Mouse (Mus musculus) forebrain, embryonic 13.5 days (tissue): Measurements from ENCODE around the gene Ret. TPM values are rescaled to one million over a fixed set of nuclear protein-coding genes. Genes with fewer than 3 reads are reported as not detected.

ENCODE experiments used
- ATAC-seq: fragments of 200-750 bp; cut with Nextera tagmentation; 2 replicates; pipeline ENCODE4 v1.8.0; 2017
- H3K27ac ChIP-seq: fragments of 300-500 bp; sonication (generic); 2 replicates; pipeline ENCODE4 v1.5.1; 2015; ENCODE audit warnings: inconsistent platforms, mild to moderate bottlenecking, moderate library complexity
- H3K27me3 ChIP-seq: fragments of 300-500 bp; sonication (generic); 2 replicates; pipeline ENCODE4 v1.6.1; 2015; ENCODE audit warnings: mild to moderate bottlenecking, inconsistent platforms
- H3K36me3 ChIP-seq: fragments of 300-500 bp; sonication (generic); 2 replicates; pipeline ENCODE4 v1.6.1; 2015; ENCODE audit warnings: mild to moderate bottlenecking, inconsistent platforms; ENCODE audit not compliant: poor library complexity, severe bottlenecking
- H3K4me1 ChIP-seq: fragments of 300-500 bp; sonication (generic); 2 replicates; pipeline ENCODE4 v1.6.1; 2015; ENCODE audit warnings: inconsistent platforms
- H3K4me2 ChIP-seq: fragments of 300-500 bp; sonication (generic); 2 replicates; pipeline ENCODE4 v1.6.1; 2015; ENCODE audit warnings: inconsistent platforms, mild to moderate bottlenecking, moderate library complexity
- H3K4me3 ChIP-seq: fragments of 300-500 bp; sonication (generic); 2 replicates; pipeline ENCODE4 v1.5.1; 2015; ENCODE audit warnings: mild to moderate bottlenecking, inconsistent platforms
- H3K9ac ChIP-seq: fragments of 300-500 bp; sonication (generic); 2 replicates; pipeline ENCODE4 v1.6.1; 2015; ENCODE audit warnings: mild to moderate bottlenecking, inconsistent platforms
- H3K9me3 ChIP-seq: fragments of 300-500 bp; sonication (generic); replicated peaks from 2 replicates; pipeline ENCODE4 v1.6.1; 2016; ENCODE audit warnings: inconsistent platforms
- WGBS: fragments of 180-500 bp; shearing (Covaris S2); methylation state at CpG from one replicate; pipeline ENCODE4 v1.1.7; 2015; 5-methylcytosine and 5-hydroxymethylcytosine counted together
- polyA plus RNA-seq: library from polyadenylated mRNA; unstranded; fragments of >200 nt; fragmentation: Nextera tagmentation; extraction: Ambion mirVana; gene quantifications from 2 replicates; pipeline ENCODE4 v1.2.1, GENCODE M21; 2015

Ret gene
- 0.55 and 0.65 TPM in 2 replicates for polyA plus RNA-seq

- peak within 1 kb of the TSS; percentile 98 for H3K4me2 ChIP-seq
- H3K27me3 ChIP-seq, result peaks cover 71% of the 10 kb centered on the region
- peaks cover 16% of the 10 kb centered on the region for H3K4me1 ChIP-seq
- no peaks in the 10 kb centered on the region for H3K36me3 ChIP-seq
- H3K9ac ChIP-seq, result peak within 1 kb of the TSS; percentile 58
- H3K9me3 ChIP-seq, result no peaks in the 10 kb centered on the region
- ATAC-seq, result peak; percentile 34
- H3K4me3 ChIP-seq, result peak within 1 kb of the TSS; percentile 63
- H3K27ac ChIP-seq, result no peak within 1 kb of the TSS
- under 1% methylated on average over 26 of the region's 26 CpGs for WGBS
Measured at GRCm38 (mm10) chr6:118197440-118197975, at the start of gene Ret. TSS of gene Ret (minus strand) at chr6:118197718.

- Histone ChIP-seq H3K4me3 (no peak overlapping the region), H3K4me2 (no peak overlapping the region), H3K9me3 (no peaks in the 10 kb centered on the region), H3K9ac (no peak overlapping the region), H3K27ac (no peak overlapping the region), H3K4me1 (no peaks in the 10 kb centered on the region), H3K36me3 (no peaks in the 10 kb centered on the region), H3K27me3 (no peaks in the 10 kb centered on the region)
- ATAC-seq, result no peak
- WGBS, result 89% methylated on average over 6 of the region's 6 CpGs
Measured at GRCm38 (mm10) chr6:118247161-118247560, 49.6 kb upstream of the Ret start.

GRCm38 (mm10) chr6:118244106-118244505 is 46.6 kb upstream of the Ret start:
- Histone ChIP-seq H3K9me3 (no peaks in the 10 kb centered on the region), H3K4me3 (no peak overlapping the region), H3K4me2 (no peak overlapping the region), H3K36me3 (no peaks in the 10 kb centered on the region), H3K9ac (no peak overlapping the region), H3K4me1 (no peaks in the 10 kb centered on the region), H3K27ac (no peak overlapping the region), H3K27me3 (no peaks in the 10 kb centered on the region)
- WGBS, result 81% methylated on average over 7 of the region's 7 CpGs
- no peak for ATAC-seq

- Histone ChIP-seq H3K4me1 (no peaks in the 10 kb centered on the region), H3K9ac (no peak overlapping the region), H3K36me3 (no peaks in the 10 kb centered on the region), H3K4me3 (no peak overlapping the region), H3K9me3 (no peaks in the 10 kb centered on the region), H3K4me2 (no peak overlapping the region), H3K27me3 (no peaks in the 10 kb centered on the region), H3K27ac (no peak overlapping the region)
- ATAC-seq, result no peak
- 81% methylated on average over 5 of the region's 5 CpGs for WGBS
Measured at GRCm38 (mm10) chr6:118242941-118243340, 45.4 kb upstream of the Ret start.

GRCm38 (mm10) chr6:118226072-118226471 is 28.6 kb upstream of the Ret start:
- peak; percentile 84 for ATAC-seq
- H3K36me3 ChIP-seq, result no peaks in the 10 kb centered on the region

GRCm38 (mm10) chr6:118222471-118222870 is 25.0 kb upstream of the Ret start:
- H3K4me2 ChIP-seq, result no peak overlapping the region
- 0 out of 2 replicates have a peak, but pooled peaks cover 2% of the 10 kb centered on the region for H3K4me1 ChIP-seq
- no peak overlapping the region for H3K9ac ChIP-seq
- no peaks in the 10 kb centered on the region for H3K27me3 ChIP-seq
- ATAC-seq, result no peak
- no peaks in the 10 kb centered on the region for H3K9me3 ChIP-seq
- WGBS, result 80% methylated on average over 2 of the region's 2 CpGs
- no peak overlapping the region for H3K4me3 ChIP-seq
- no peaks in the 10 kb centered on the region for H3K36me3 ChIP-seq
- H3K27ac ChIP-seq, result no peak overlapping the region

More at GRCm38 (mm10) chr6:118226072-118226471, 28.6 kb upstream of the Ret start:
- no peak overlapping the region for H3K4me2 ChIP-seq
- H3K4me3 ChIP-seq, result no peak overlapping the region
- H3K4me1 ChIP-seq, result 0 out of 2 replicates have a peak, but pooled peaks cover 2% of the 10 kb centered on the region
- H3K27ac ChIP-seq, result no peak overlapping the region
- no peak overlapping the region for H3K9ac ChIP-seq
- WGBS, result 12% methylated on average over 3 of the region's 3 CpGs
- H3K9me3 ChIP-seq, result no peaks in the 10 kb centered on the region
- no peaks in the 10 kb centered on the region for H3K27me3 ChIP-seq

GRCm38 (mm10) chr6:118215676-118216075 is 18.2 kb upstream of the Ret start:
- no peak for ATAC-seq
- Histone ChIP-seq H3K27me3 (no peaks in the 10 kb centered on the region), H3K9me3 (no peaks in the 10 kb centered on the region), H3K4me3 (no peak overlapping the region), H3K27ac (no peak overlapping the region), H3K4me2 (no peak overlapping the region), H3K36me3 (no peaks in the 10 kb centered on the region), H3K9ac (no peak overlapping the region), H3K4me1 (no peaks in the 10 kb centered on the region)
- 95% methylated on average over 9 of the region's 9 CpGs for WGBS

- WGBS, result 88% methylated on average over 8 of the region's 8 CpGs
- Histone ChIP-seq H3K4me2 (no peak overlapping the region), H3K4me3 (no peak overlapping the region), H3K4me1 (no peaks in the 10 kb centered on the region), H3K9ac (no peak overlapping the region), H3K9me3 (no peaks in the 10 kb centered on the region), H3K27ac (no peak overlapping the region), H3K27me3 (no peaks in the 10 kb centered on the region), H3K36me3 (no peaks in the 10 kb centered on the region)
- ATAC-seq, result no peak
Measured at GRCm38 (mm10) chr6:118208326-118208725, 10.8 kb upstream of the Ret start.

GRCm38 (mm10) chr6:118206386-118206785 is 8.9 kb upstream of the Ret start:
- Histone ChIP-seq H3K9me3 (no peaks in the 10 kb centered on the region), H3K27me3 (0 out of 2 replicates have a peak, but pooled peaks cover 2% of the 10 kb centered on the region), H3K4me2 (no peak overlapping the region), H3K36me3 (no peaks in the 10 kb centered on the region), H3K4me1 (no peaks in the 10 kb centered on the region), H3K4me3 (no peak overlapping the region), H3K9ac (no peak overlapping the region), H3K27ac (no peak overlapping the region)
- 87% methylated on average over 6 of the region's 6 CpGs for WGBS
- ATAC-seq, result no peak

GRCm38 (mm10) chr6:118205176-118205890 is 7.8 kb upstream of the Ret start:
- Histone ChIP-seq H3K4me2 (no peak overlapping the region), H3K4me3 (no peak overlapping the region), H3K9me3 (no peaks in the 10 kb centered on the region), H3K27me3 (0 out of 2 replicates have a peak, but pooled peaks cover 2% of the 10 kb centered on the region), H3K27ac (no peak overlapping the region), H3K36me3 (no peaks in the 10 kb centered on the region), H3K9ac (no peak overlapping the region), H3K4me1 (no peaks in the 10 kb centered on the region)
- no peak for ATAC-seq
- WGBS, result 56% methylated on average over 7 of the region's 7 CpGs

- H3K4me2 ChIP-seq, result no peak overlapping the region
- peaks cover 11% of the 10 kb centered on the region for H3K27me3 ChIP-seq
- H3K9me3 ChIP-seq, result no peaks in the 10 kb centered on the region
- ATAC-seq, result no peak
- H3K9ac ChIP-seq, result no peak overlapping the region
- WGBS, result 71% methylated on average over 1 of the region's 1 CpGs
- H3K36me3 ChIP-seq, result no peaks in the 10 kb centered on the region
- H3K4me1 ChIP-seq, result no peaks in the 10 kb centered on the region
- no peak overlapping the region for H3K4me3 ChIP-seq
- no peak overlapping the region for H3K27ac ChIP-seq
Measured at GRCm38 (mm10) chr6:118204112-118204511, 6.6 kb upstream of the Ret start.

GRCm38 (mm10) chr6:118196751-118197439 is 623 bp downstream of the Ret start:
- Histone ChIP-seq H3K4me2 (peak overlapping the region; percentile 98), H3K4me1 (peaks cover 16% of the 10 kb centered on the region), H3K27me3 (peaks cover 75% of the 10 kb centered on the region), H3K27ac (no peak overlapping the region), H3K9ac (peak overlapping the region; percentile 58), H3K36me3 (no peaks in the 10 kb centered on the region), H3K4me3 (peak overlapping the region; percentile 63), H3K9me3 (no peaks in the 10 kb centered on the region)
- WGBS, result under 1% methylated on average over 78 of the region's 84 CpGs
- peak; percentile 80 for ATAC-seq
